Mouse (Mus musculus) E14TG2a.4 (cell line): ENCODE results near the gene Cpa5.

Source experiments
- CTCF ChIP-seq: conservative IDR thresholded peaks from 2 replicates; pipeline ENCODE4 v1.5.1; 2014; ENCODE audit warnings: low read length
- NANOG ChIP-seq: IDR thresholded peaks from 2 replicates; pipeline ENCODE4 v1.6.1; 2014; ENCODE audit warnings: borderline replicate concordance, low read length, mixed read lengths
- POU5F1 ChIP-seq: IDR thresholded peaks from 2 replicates; pipeline ENCODE4 v1.6.1; 2014; ENCODE audit warnings: low read length, borderline replicate concordance

GRCm38 (mm10) chr6:30589819-30590218 is 21.0 kb upstream of the Cpa5 start:
- TF ChIP-seq CTCF (no peak), NANOG (no peak), POU5F1 (no peak)
